Mouse (Mus musculus): ENCODE results near the gene Gm15217.

Gene Gm15217

DNA sequence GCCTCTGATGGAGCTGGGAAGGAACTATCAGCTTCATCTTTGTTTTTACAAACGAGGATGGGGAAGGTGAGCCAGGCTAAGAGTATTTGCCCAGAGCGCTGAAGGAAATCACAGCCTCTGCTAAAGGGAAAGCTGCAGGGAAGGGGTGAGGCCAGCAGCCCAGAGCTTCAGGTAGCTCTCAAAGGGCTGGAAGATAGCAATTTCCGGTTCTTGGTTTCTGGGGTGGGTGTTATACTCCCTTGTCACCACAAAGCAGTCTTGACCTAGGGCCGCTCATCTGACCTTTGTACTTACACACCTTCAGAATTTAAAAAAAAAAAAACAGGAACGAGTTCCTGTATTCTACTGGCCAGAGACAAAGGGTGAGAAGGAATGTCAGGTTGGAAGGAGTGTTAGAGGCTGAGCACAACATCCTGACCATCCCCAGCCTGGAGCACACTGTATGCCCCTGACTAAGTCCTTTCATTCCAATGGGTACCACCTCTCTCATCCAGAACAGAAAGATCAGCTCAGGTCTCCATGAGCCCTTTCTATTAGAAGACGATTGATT is 12.5 kb downstream of the Gm15217 start:
- no peak for DNase-seq (ENCODE audit: low read depth, low spot score)

DNA sequence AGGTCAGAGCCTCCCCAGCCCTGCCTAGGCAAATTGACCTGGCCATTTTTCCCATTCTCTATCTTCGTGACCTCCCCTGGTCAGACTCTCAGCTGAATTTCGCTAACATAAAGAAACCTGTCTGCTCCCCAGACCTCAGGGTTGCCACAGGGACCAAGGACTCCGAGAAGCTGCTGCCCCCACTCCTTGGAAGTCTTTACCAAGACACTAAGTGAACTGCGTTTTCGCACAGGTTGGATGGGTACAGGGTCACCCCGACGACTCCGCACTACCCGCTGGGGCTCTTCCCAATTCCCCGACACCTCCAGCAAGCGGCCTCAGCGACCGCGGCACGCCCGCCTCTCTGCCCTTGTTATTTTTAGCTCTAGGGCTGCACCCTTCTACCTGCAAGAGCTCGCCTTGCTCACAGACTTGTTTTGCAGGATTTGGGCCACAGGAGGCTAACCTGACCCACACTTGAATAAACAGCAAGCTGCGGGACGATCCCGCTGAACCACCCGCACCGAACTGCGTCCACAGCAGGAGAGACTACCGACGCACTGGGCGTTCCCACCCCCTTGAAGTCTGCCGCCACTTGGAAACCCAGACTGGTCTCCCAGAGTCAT is 19.0 kb downstream of the Gm15217 start:
- no peak for DNase-seq (ENCODE audit: low read depth, low spot score)

DNA sequence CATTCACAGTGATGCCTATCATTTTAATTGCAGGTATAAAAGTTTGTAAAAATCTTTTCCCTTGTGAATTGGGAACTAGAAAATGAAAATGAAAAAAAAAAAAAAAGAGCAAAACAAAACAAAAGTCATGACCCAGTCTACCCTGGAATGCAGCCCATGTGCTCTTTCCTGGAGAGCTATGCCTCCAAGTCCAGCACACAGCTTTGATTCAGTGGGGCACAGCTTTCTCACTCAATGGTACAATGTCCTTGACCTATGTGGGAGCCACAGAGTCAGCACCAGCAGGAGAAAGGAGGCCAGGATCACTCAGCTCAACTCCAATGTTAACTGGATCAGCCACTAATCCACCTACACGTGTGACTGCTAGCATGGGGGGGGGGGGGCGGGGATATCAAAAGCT is 20.7 kb downstream of the Gm15217 start:
- DNase-seq (ENCODE audit: low read depth, low spot score), result no peak

DNA sequence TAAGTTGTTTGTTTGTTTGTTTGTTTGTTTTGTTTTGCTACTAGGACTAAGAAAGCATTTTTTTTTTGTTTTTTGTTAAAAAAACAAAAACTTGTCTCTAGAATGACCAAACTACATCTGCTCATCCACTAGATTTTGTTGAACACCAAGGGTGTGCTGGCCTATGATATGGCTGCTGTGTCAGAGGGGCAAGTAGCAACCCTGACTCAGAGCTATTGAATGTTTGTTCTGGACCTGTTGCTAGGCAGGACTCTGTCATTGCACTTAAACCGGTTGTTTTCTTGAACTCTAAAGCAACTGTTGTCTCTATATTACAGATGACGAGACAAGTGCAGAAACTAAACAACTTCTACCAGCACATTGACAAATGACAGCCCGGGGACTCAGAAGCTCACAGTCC is 29.1 kb downstream of the Gm15217 start:
- DNase-seq (ENCODE audit: low read depth, low spot score), result no peak

DNA sequence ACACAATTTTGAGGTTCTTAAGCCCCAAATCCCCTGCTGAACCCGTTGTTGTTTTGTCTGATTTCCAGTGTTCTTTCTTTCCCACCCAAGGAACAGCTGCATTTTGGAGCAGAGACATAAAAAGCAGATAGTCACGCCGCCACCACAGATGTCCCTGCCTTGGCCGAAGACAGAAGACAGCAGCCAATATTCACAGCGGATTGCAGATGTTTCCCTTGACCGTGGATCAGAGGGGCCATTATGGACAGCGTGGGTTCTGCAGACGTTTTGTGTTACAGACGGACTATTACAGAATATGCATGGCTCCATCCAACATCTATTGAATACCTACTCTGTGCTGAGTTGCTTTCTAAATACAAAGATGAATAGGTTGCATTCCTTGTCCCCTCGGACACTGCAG is 29.8 kb downstream of the Gm15217 start:
- DNase-seq (ENCODE audit: low read depth, low spot score), result no peak

DNA sequence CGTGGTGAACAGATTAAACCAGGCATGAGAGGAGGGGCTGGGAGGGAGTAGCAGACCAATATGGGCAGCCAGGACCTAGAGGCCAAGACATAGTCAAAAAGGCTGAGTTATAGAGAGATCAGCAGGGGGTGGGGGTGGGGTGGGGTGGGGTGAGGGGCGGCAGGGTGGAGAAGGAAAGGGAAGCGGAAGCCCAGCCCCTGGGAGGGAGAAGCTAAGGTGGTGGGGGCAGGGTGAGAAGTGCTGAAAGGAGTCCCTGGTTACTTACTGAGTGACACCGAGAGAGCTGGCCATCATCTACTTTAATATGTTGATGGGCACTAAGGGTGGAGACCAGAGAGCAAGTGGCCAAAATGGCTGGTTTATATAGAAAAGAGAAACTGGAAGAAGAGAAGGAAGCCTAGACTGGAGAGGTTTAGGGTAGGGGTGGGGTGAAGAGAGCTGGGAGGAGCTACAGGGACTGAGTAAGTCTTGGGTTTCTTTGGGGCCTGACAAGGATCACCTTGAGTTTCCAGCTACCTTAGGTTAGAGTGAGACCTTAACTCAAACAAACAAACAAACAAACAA is 31.4 kb downstream of the Gm15217 start:
- DNase-seq (ENCODE audit: low read depth, low spot score), result no peak

DNA sequence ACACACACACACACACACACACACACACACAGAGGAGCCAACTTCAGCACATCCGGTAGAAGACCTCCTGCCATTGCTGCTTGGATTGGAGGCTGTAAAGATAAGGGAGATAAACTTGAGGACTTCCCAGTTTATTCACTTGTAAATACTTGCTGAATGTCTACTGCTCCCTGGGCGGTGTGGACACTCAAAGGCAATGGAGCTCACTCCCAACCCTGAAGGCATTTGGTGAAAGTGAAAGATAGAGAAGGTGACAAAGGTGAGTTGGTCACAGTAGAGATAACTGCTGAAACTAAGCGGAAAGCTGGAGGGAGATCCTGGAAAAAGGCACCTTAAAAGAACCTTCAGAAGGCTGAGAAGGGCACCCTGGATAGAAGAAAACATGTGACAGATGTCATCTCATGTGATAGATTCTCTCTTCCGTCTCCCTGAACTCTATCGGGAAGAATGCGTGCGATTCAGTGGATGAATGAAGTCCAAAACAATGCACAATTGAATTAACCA is 33.3 kb downstream of the Gm15217 start:
- DNase-seq (ENCODE audit: low read depth, low spot score), result no peak

DNA sequence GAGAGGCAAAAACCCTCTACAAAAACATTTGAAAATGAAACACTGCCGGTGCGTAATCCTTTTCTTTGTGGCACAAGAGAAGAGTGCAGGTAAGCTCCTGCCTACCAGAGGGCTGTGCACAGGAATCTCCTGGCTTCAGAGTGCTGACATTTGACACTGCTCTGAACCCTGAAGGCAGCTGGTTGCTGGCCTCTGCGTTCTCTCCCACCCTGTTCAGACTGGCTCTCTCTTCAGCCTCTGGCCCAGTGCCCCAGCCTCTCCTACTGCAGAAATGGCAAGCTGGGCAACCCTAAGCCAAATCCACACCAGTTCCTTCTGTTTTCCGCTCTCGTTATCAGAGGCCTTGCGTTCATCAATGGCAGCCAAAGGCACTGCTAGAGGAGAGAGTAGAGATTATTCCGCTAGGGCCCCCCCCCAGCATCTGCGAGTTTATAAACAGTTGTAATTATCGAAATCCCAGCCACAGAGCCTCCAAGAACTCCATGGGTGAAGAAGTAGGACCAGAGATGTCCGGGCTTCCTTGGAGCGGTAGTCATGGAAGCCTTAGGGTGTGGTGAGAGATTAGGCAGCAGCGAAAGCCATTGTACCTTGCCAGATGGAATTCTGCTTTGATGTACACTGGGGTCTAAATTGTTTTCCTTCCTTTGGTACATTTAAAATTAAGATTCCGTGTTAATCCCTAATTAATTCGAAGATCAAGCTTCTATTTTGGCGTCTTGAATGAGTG is 39.3 kb downstream of the Gm15217 start:
- DNase-seq (ENCODE audit: low read depth, low spot score), result no peak

DNA sequence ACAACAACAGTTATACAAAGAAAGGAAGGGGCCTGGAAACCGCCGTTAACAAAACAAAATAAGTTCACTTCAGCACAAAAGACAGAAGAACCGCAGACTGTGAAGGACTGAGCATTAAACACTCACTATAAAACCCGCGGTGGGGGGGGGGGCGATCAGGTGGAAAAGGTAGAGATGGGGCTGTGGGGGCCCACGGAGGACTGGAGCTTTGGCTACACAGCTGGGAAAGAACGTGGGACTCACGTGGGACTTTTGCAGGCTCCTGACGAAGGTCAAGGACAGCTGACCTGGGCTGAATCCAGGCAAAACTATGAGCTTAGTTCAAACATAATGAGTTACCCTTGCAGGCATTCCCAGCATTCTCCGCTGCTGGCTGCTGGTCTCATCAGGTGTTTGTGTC is 40.1 kb downstream of the Gm15217 start:
- DNase-seq (ENCODE audit: low read depth, low spot score), result no peak

DNA sequence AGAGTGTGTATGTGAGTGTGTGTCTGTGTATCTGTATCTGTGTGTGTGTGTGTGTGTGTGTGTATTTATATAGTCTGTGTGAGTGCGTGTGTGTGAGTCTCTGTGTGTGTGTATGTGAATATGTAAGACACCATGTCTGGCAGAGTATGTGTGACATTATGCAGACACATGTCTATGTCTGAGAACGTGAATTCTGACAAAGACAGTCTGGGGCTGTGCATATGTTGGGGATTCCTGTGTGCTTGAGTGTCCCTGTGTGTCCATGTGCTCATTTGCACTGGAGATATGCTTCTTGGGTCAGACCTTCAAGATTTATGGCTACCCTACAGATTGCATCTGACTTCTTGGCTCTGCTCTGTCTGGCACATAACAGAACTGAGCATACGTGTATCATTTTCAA is 42.6 kb downstream of the Gm15217 start:
- DNase-seq (ENCODE audit: low read depth, low spot score), result peak; percentile 54

DNA sequence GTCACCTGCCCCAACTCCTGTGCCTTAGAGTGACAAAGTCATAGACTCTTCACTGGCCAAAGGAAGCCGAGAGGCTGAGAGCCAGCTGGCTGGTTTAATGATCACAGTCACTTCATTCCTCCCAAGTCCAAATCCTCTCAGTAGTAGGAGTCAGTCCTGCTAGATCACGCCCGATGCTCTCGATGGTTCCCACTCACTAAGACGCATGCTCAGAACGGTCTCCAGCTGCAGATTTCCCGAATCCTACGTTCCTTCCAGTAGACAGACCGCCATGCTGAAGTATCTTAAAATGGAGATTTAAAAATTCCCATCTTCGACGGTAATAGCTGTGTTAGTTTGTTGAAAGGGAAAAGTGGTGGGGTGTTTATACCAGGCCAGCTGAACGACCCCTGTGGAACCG is 48.0 kb downstream of the Gm15217 start:
- DNase-seq (ENCODE audit: low read depth, low spot score), result no peak

DNA sequence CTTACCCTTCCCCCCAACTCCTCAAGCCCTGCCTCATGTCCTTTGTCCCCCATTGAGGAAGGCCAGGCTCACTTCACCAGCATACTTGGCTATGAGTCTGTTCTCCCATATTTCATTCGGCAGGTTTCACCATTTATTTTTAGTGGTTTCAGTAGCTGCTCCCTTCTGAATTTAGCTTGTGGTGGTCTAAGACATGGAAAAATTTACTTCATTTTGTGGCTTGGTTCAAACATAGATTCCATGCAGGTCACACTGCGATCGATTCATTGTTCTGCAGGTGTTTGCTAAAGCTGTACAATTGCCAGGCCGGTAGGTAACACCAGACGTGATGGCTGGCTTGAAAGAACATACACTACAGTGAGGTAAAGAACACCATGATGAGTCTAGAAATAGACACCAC is 51.0 kb downstream of the Gm15217 start:
- no peak for DNase-seq (ENCODE audit: low read depth, low spot score)
